Mouse (Mus musculus): ENCODE measurements around the gene Calhm5.

Gene Calhm5

GRCm38 (mm10) chr10:34096418-34096883 lies at the start of gene Calhm5:
Gene Calhm5 (minus strand): TSS chr10:34096519.
- no peak for DNase-seq

- no peak for DNase-seq
These were observed 45.4 kb upstream of the Calhm5 start for GRCm38 (mm10) chr10:34141693-34142092.

- no peak for DNase-seq
These were observed 43.4 kb upstream of the Calhm5 start for GRCm38 (mm10) chr10:34139768-34140167.

GRCm38 (mm10) chr10:34138027-34138426 lies 41.7 kb upstream of the Calhm5 start:
- DNase-seq = no peak

- DNase-seq = no peak
These were observed 40.1 kb upstream of the Calhm5 start for GRCm38 (mm10) chr10:34136432-34136831.

- no peak for DNase-seq
These were observed 35.0 kb upstream of the Calhm5 start for GRCm38 (mm10) chr10:34131356-34131755.

- DNase-seq = no peak
These were observed 32.1 kb upstream of the Calhm5 start for GRCm38 (mm10) chr10:34128391-34128790.

- no peak for DNase-seq
These were observed 31.4 kb upstream of the Calhm5 start, which contains the start of gene Calhm6 for GRCm38 (mm10) chr10:34127392-34128378. Gene Calhm6 (minus strand): TSS chr10:34127984.

- DNase-seq = no peak
These were observed 22.1 kb upstream of the Calhm5 start for GRCm38 (mm10) chr10:34118421-34118820.

- no peak for DNase-seq
These were observed 21.5 kb upstream of the Calhm5 start for GRCm38 (mm10) chr10:34117770-34118169.

GRCm38 (mm10) chr10:34117131-34117530 lies 20.8 kb upstream of the Calhm5 start:
- DNase-seq = no peak

- no peak for DNase-seq
These were observed 15.8 kb upstream of the Calhm5 start for GRCm38 (mm10) chr10:34111964-34112738.

- no peak for DNase-seq
These were observed 14.6 kb upstream of the Calhm5 start for GRCm38 (mm10) chr10:34110863-34111465.

GRCm38 (mm10) chr10:34095964-34096363 lies 355 bp downstream of the Calhm5 start:
- DNase-seq = no peak

GRCm38 (mm10) chr10:34095147-34095546 lies 1.2 kb downstream of the Calhm5 start:
- no peak for DNase-seq

GRCm38 (mm10) chr10:34091888-34092287 lies 4.4 kb downstream of the Calhm5 start:
- no peak for DNase-seq

- no peak for DNase-seq
These were observed 5.8 kb downstream of the Calhm5 start for GRCm38 (mm10) chr10:34090481-34090880.

GRCm38 (mm10) chr10:34089517-34089916 lies 6.8 kb downstream of the Calhm5 start:
- no peak for DNase-seq

GRCm38 (mm10) chr10:34088515-34088914 lies 7.8 kb downstream of the Calhm5 start:
- no peak for DNase-seq

- DNase-seq = no peak
These were observed 9.8 kb downstream of the Calhm5 start for GRCm38 (mm10) chr10:34086514-34086913.

- DNase-seq = no peak
These were observed 21.7 kb downstream of the Calhm5 start for GRCm38 (mm10) chr10:34074522-34075200.

GRCm38 (mm10) chr10:34071650-34072049 lies 24.7 kb downstream of the Calhm5 start:
- no peak for DNase-seq

Measured in cerebellum, adult 11-12 months (tissue).